Mouse (Mus musculus) layer of hippocampus, adult 18-20 months (tissue): Measurements from ENCODE around the gene Rbak. TPM values are rescaled to one million over a fixed set of nuclear protein-coding genes. Genes with fewer than 3 reads are reported as not detected.
"Not testable (repeated sequence)": the region's sequence is repeated elsewhere in the genome, so short reads cannot be mapped to it uniquely, and the experiment has no call there.

Experiments
- DNase-seq, 2 experiments: peaks; one replicate each; pipeline ENCODE4 v3.0.0; 2022; ENCODE audit warnings: low spot score in 2 of 2
- long read RNA-seq: library from polyadenylated mRNA; stranded (forward); transcript quantifications from one replicate; pipeline ENCODE4 v2.0.0, GENCODE M21; 2021
- total RNA-seq, 2 experiments: library from RNA; stranded (reverse); gene quantifications; 2 replicates each; pipeline ENCODE4 v1.2.3; 2021

The Rbak gene
- 10 to 100 TPM; 14.3 to 15.1 TPM for total RNA-seq
- long read RNA-seq, transcript Rbak-201 (5 exons, 3,335 nt) = major isoform, 7 of 15 reads
- long read RNA-seq, partial matches to known transcripts = 0 of 15 reads
- long read RNA-seq, other reads (novel, unspliced or antisense) = 7 of 15 reads

DNA sequence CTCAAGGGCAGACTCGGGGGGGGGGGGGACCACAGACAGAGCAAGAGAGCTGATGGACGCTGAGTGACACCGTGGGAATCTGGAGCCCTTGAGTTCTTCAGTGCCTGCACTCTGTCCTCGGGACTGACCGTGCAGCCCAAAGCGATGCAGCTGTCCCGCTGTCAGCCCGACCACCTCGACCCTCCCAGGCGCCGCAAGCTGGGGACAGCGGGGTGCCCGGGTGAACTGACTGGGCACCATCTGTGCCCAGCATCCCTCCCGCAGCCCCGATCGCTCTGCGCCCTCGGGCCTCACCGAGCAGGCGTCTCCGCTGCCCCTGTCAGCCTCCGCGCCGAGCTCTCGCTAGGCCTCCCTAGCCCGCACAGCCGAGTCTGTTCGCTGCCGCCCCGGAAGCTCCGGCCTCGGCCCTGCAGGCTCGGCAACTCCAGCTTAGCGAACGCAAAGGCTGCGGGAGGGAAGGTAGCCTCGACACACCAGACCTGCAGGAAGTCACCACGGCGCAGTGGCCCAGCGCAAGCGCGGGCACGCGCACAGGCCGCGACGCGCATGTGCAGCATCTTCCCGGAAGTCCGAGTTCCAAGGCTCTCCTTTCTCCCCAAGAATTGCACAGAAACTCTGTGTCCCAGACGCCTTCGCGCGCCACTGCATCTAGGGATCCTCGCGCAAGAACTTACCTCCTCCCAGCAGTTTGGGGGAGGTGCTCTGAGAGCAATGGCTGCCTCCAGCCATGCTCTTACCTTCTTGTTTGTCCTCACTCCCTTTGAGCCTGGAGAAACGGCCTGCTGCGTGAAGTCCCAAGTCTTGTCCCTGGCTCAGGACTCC, at the start of gene Rbak, which contains the start of gene Spdye4b:
TSS of gene Rbak (minus strand) at position 521 of the 822 bp plus-strand sequence.
TSS of gene Spdye4b (plus strand) at position 763 of the 822 bp plus-strand sequence.
- peak; percentile 94 to 97 for DNase-seq

DNA sequence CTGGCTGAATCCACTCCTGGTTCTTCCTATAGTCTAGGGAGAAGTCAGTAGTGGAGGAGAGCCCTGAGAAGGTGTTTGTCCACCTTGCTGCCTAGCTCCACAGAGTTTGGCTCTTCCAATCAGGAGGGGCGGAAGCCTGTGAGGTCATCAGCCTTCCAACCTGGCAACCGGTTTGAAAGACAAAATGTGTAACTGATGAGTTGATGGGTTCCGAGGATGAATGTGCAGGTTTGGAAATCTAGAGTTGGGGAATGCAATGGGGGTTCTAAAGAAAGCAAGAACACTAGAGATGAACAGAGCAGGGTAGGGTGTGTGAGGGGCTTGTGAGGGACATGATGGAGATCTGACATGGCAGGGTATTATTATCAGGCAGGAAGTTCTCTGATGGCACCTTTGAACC, 46.2 kb upstream of the Rbak start, which contains the start of gene Spdye4a:
TSS of gene Spdye4a (minus strand) at position 101 of the 400 bp plus-strand sequence.
- DNase-seq = no peak

DNA sequence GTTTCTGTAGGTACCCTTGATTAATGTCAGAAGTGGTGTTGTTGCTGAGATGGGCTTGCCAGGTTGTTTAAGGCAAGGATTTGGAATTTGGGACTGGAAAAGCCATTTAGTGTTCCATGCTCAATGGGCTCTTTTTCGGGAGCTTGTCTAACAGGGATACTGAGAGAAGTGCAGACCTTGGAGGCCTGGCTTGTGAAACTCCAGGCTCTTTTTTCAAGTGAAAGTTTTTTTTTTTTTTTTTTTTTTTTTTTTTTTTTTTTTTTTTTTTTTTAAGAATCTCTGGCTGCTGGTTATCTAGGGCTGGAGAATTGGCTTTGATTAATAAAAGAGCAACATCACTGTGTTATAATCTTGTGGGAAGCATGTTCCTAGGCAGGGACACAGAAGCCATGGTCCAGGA, 41.7 kb upstream of the Rbak start:
- no peak for DNase-seq

DNA sequence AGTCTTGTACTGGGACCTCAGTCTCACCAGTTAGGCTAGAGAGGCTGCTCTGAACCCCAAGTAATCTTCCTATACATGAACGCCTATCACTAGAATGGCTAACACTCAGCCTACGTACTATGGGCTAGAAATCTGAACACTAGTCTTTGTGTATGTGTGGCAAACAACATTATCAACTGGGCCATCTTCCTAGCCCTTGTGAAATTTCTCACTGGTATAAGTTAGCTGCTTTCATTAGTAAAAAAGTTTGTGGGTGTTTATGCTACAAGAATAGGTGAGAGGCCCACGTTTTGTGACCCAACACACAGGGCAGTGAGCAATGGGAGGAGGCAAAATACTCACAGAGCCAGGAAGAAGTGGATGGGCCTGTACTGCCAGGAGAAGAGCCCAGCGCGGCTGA, 40.4 kb upstream of the Rbak start:
- DNase-seq = no peak

DNA sequence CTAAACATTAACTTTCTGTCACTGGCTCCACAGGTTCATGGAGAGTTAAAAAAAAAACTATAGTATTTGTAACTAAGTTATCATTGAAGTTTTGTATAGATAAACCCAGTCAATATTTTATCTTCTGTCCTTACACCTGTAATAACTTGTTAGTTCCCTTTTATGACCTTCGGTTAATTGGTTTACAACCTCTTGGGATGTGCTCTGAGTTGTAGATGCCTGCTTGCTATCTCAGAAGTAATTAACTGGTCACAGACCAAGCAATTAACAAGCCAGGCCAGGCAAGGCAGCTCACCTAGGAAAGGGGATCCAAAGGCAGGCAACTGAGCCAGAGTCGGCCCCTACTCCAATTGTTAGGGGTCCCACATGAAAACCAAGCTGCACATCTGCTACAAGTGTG, 33.3 kb upstream of the Rbak start:
- DNase-seq = no peak

DNA sequence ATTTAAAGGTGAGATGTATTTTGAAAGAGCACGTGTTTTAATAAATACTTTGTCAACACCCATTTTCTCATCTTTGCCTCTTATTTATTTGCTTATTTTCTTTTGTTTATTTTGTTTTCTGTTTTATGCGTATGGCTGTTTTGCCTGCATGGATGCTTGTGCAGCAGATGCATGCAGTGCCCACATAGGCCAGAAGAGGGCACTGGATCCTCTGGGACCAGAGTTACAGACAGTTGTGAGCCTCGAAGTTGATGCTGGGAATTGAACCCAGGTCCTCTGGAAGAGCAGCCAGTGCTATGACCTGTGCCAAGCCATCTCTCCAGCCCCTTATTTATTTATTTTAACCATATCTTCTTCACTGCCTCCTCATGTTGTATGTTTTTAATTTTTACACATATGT, 24.4 kb upstream of the Rbak start:
- DNase-seq = no peak

DNA sequence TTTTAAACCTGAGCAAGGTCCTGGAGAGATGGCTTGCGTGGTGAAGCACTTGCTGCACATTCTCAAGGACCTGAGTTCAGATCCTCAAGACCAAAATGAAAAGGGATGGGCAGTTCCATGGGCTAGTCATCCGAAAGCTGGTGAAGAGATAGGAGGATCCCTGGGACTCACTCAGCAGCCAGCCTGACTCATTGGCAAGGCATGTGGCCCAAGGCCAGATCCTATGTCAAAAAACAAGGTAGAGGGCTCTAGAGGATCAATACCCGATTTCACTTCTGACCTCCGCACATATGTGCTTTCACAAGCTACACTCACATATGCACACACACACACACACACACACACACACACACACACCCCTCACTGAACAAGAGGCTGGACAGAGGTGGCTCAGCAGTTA, 15.9 kb upstream of the Rbak start:
- no peak for DNase-seq

DNA sequence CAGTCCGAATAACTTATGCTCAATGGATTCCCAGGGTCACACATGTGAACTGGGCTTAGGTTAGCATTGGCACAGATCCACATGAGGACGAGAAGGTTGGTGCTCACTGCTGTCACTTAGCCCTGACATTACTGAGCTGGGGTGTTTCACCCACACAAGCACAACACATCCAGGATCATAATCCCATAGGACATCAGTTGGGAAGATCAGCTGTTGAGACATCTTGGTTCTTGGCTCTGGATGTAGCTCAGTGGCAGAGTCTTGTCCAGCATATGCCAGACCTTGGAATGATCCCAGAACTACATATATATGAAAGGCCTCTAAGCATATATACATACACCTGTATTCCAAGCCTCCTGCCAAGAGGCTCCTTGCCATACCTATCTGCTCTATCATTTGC, 14.6 kb upstream of the Rbak start:
- DNase-seq = no peak

DNA sequence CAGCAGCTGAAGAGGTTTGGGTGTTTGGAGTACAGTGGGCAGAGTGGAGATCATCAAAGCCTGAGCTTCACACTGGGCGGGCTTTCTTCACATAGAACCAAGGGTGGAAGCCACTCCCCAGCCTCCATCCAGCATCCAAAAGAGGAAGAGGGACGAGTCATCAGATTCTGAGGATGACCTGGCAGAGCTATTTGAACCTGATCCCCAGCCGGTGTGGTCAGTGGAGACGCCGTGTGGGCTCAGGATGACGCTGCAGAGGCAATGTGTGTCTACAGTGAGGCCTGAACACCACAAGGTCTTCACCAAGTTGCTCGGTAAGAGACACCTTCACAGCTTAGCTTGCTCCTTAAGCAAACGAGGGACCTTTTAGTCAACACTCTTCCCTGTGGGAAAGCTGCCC, 14.2 kb upstream of the Rbak start:
- not testable (repeated sequence) for DNase-seq

DNA sequence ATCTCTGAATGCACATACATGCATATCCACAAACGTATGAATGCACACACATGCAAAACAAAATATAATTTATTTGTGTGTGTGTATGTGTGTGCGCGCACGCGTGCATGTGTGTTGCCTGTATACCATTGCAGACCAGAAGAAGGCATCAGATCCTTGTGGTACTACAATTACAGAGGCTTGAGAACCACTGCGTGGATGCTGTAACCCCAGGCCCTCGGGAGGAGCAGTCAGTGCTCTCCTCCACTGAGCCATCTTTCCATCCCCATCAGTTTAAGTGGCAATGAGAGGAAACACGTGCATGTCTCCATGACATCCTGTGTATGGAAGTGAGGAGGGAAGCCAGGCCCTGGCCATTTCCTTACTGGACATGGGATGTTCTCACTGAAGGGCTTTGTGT, 12.2 kb upstream of the Rbak start:
- no peak for DNase-seq

DNA sequence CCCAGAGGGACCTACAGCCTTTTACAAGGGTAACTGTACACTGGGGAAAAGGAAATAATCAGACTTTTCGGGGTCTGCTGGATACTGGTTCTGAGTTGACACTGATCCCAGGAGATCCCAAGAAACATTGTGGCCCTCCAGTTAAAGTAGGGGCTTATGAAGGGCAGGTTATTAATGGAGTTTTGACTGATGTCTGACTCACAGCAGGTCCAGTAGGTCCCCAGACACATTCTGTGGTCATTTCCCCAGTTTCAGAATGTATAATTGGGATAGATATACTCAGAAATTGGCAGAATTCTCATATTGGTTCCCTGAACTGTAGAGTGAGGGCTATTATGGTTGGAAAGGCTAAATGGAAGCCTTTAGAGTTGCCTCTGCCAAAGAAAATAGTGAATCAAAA, 7.4 kb upstream of the Rbak start:
- not testable (repeated sequence) for DNase-seq

DNA sequence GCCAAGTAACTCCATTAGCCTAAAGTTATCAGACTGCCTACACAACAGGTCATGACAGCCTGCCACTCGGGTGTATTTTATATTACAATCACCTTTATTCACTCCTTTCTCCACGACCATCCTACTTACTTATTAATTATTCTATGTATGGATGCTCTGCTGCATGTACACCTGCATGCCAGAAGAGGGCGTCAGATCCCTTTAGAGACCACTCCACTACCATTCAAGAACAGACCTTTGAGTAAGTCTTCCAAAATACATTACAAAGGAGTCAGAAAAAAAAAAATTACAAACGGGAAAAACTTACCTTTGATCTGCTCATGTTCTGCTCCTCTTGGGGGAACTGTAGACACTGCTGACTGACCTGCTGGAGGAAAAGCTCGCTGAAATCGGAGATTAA, 1.4 kb downstream of the Rbak start:
- DNase-seq = peak in 1 of 2 experiments; percentile 28

DNA sequence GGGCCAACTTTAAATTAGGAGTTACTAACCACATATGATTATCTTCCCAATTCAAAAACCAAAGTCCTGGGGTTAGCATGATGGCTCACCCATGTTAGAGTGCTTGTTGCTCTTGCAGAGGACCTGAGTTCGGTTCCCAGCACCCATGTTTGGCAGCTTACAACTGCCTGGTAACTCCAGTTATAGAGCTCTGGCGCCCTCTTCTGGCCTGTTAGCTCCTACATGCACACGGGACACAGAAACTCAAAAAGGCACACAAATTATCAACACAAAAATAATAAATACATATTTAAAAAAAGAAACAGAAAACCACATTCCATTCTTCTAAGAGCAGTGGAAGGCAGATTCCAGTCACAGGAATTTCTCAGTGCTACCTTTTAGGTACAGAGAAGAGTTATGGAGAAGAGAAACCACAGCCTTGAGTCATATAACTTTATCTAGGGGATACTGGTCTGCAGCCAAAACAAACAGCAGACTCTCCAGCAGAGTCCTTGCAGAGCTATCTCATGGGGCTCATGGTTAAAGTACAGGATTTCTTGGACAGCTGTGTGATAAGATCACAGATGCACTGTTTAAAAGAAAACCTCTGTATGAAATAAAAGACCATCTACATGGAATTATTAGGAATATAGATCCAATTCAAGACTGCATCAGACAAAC, 2.9 kb downstream of the Rbak start:
- DNase-seq = no peak

DNA sequence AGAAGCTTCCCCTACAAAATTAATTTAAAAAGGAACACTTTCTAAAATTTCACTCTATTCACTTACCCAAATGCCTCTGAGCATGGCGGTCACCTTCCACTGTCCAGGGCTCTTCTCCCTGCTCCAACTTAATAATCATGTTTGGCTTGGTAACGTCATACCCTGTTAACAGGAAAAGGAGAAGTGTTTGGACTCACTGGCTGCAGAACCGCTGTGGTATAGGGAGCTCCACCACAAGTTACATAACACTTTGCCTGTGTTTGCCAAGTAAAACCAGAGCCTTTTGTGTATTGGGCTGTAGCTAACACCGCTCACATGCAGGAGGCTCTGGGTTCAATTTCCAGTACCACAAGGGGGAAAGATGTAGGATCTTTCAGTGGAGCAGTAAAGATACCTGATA, 4.6 kb downstream of the Rbak start:
- DNase-seq = no peak

DNA sequence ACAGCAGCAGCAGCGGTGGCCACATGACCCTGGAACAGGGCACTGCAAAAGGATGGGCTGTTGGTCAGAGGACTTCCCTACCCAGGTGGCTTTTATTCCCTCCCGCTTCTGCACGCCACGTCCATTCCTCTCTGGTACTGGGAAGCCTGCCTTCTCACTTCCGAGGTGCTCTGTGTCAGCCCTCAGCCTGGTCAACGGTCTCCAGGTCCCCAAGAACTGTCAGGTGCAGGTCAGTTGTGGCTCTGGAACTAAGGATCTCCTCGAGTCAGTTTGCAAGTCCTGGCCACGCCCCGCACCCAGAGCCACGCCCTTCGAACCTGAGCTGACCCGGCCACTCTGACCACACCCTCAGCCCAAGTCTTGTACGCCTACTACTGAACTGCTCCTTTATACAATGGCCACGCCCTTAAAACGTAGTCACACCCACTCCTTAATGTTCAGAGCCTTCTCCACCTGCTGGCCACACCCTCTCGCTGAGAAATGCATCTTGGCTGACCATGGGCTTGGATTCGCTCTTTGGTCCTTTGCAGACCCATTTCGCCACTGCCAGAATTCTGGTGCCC, 15.0 kb downstream of the Rbak start:
- DNase-seq = no peak

DNA sequence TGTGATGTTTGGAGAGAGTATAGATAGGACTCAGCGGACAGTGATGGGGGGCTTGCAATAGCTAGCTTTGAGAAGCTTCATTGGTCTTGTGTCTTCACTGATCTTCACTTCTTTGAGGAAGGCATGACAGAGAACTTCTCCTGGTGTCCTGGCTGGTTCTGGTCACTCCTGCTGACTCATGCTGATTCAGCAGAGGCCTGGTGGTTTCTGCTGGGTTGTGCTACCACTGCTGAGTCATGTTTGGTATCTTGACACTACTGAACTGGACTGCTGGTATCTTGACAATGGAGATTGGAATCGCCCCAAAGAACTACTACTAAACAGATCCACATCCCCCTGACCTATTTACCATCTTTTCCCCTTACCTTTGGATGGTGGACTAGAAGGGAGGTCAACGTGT, 25.0 kb downstream of the Rbak start:
- no peak for DNase-seq

DNA sequence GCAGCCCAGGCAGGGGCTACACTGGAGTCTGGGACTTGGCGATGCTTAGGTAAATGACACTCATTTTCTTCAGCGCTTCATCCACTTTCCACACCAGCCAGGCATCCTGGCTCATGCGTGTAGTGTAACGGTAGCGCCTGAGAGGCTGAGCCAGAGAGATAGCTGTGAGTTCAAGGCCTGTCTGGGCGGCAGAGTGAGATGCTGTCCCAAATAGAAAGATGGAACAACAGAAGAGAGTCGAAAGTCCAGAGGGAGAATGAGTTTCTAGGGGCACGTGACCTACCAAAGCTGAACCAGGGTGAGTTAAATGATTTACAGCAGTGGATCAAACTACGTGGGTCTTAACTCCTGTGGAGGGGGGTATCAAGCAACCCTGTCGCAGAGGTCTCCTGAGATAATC, 26.8 kb downstream of the Rbak start:
- no peak for DNase-seq

DNA sequence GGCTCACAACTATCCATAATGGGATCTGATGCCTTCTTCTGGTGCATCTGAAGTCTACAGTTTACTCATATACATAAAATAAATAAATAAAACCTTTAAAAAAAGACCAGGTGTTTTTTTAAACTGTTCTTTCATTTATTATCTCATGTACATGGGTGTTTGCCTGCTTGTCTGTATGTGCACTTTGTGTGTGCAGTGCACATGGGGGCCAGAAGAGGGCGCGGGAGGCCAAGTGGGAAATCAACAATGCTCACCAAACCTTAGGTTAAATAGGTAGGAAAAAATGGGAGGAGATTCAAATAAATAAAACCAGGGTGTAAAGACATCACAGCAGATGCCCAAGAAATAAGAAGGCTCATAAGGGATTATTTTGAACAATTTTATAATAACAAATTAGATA, 30.5 kb downstream of the Rbak start:
- no peak for DNase-seq

DNA sequence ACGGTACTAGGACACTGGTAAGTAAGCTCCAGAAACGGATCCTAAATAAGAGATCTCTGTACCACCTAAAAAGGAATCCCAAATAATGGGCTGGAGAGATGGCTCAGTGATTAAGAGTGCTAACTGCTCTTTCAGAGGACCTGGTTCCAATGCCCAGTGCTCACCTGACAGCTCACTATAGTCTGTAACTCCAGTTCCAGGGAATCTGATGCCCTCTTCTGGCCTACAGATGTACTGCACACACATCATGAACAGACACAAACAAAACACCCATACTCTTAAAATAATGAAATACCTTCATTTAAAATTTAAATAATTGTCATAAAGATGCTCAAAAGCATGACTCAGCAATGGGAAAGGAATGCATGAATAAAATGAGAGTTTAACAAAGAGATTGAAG, 31.0 kb downstream of the Rbak start:
- DNase-seq = no peak

DNA sequence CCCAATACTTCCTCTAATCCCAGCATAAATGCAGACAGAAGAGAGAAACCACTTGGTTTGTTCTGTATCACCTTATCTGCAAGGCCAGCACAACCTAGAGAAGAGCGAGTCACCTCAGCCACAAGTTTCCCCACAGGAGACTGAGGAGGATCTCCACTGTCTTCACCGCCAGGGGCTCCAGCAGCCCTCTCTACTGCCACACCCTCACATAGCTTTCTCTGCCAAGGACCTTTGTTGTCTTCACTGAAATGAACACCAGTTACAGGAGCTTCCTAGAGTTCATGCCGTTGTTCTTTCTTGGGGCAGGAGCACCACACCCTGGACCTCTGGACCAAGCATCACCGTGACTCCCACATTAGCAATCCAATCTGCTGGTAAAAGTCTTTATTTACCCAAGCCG, 31.9 kb downstream of the Rbak start:
- no peak for DNase-seq

DNA sequence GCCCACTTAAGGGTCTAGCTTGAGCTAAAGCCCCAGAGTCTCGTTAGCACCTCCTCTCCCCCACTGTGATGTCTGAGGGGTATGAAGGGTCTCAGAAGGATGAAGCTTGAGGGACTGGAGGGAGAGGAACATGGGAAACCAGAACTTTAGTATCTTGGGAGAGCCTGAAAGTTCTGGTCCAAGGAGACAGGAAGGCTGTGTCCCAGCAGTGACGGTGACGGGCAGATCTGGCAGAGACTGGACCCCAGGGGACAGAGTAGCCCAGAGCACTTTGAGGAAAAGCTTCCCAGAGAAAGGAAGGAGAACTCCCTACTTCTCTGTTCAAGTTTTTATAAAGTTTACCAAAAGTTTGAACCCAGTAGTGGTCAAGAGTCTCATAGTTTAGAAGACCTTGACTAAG, 33.1 kb downstream of the Rbak start, which contains the start of gene Olfr718-ps1:
TSS of gene Olfr718-ps1 (minus strand) at position 101 of the 400 bp plus-strand sequence.
- DNase-seq = no peak

DNA sequence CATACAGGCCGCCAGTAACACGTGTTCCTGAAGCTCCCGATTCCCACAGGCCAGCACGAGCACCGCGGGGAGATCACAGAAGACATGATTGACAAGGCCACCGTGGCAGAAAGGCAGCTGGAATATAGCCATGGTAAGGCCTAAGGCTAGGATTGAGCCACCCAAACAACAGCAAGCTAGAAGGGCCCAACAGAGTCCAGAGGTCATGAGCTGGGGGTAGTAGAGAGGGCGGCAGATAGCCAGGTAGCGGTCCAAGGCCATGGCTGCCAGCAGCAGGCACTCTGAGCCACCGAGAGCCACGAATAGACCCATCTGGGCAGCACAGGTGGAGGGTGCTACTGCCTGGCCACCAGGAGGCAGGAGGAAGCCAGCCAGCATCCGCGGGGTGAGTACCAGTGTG, 43.0 kb downstream of the Rbak start:
- DNase-seq = no peak
